Mouse (Mus musculus): ENCODE results near the gene Olfr1402.
A peak's percentile ranks its signal among the peaks of the same experiment; 100 is the strongest.

Olfr1402 gene

GRCm38 (mm10) chr3:97421920-97422319, at the start of gene Olfr1402:
Gene Olfr1402 (minus strand): TSS chr3:97422020.
- no peak for DNase-seq (ENCODE audit: low spot score)

GRCm38 (mm10) chr3:97455286-97455685, 33.5 kb upstream of the Olfr1402 start:
- DNase-seq (ENCODE audit: low spot score): peak; percentile 5

- no peak for DNase-seq (ENCODE audit: low spot score)
Measured at GRCm38 (mm10) chr3:97438619-97439018, 16.8 kb upstream of the Olfr1402 start.

GRCm38 (mm10) chr3:97394289-97394688, 27.5 kb downstream of the Olfr1402 start:
- DNase-seq (ENCODE audit: low spot score): peak; percentile 4

GRCm38 (mm10) chr3:97393079-97393478, 28.7 kb downstream of the Olfr1402 start:
- peak; percentile 9 for DNase-seq (ENCODE audit: low spot score)

- no peak for DNase-seq (ENCODE audit: low spot score)
Measured at GRCm38 (mm10) chr3:97370382-97370781, 51.4 kb downstream of the Olfr1402 start.

GRCm38 (mm10) chr3:97363418-97364098, 58.3 kb downstream of the Olfr1402 start:
- peak; percentile 21 for DNase-seq (ENCODE audit: low spot score)

- no peak for DNase-seq (ENCODE audit: low spot score)
Measured at GRCm38 (mm10) chr3:97358448-97358847, 63.4 kb downstream of the Olfr1402 start.

Measured in layer of hippocampus, adult 11-12 months (tissue).